Mouse (Mus musculus) thymus, postnatal 0 days (tissue): ENCODE results near the gene Pnpo. TPM values are rescaled to one million over a fixed set of nuclear protein-coding genes. Genes with fewer than 3 reads are reported as not detected.
A peak's percentile ranks its signal among the peaks of the same experiment; 100 is the strongest.

Experiments
- DNase-seq: peaks from one replicate; pipeline ENCODE4 v3.0.0-alpha.2; 2015; ENCODE audit warnings: low spot score
- polyA plus RNA-seq: library from polyadenylated mRNA; unstranded; fragments of >200 nt; fragmentation: Nextera tagmentation; extraction: Ambion mirVana; gene quantifications from 2 replicates; pipeline ENCODE4 v1.2.1, GENCODE M21; 2015

The Pnpo gene
- polyA plus RNA-seq, 1 experiment from 2014 or later = 39.5 TPM

- DNase-seq = no peak
Measured at GRCm38 (mm10) chr11:96970341-96970740, 26.6 kb upstream of the Pnpo start.

- DNase-seq = no peak
Measured at GRCm38 (mm10) chr11:96969746-96970145, 26.0 kb upstream of the Pnpo start.

GRCm38 (mm10) chr11:96969280-96969722 lies 25.5 kb upstream of the Pnpo start:
- no peak for DNase-seq

- DNase-seq = no peak
Measured at GRCm38 (mm10) chr11:96968476-96968875, 24.7 kb upstream of the Pnpo start.

GRCm38 (mm10) chr11:96967544-96968269 lies 23.9 kb upstream of the Pnpo start:
- peak; percentile 46 for DNase-seq

- peak; percentile 67 for DNase-seq
Measured at GRCm38 (mm10) chr11:96966914-96967543, 23.2 kb upstream of the Pnpo start.

- no peak for DNase-seq
Measured at GRCm38 (mm10) chr11:96966172-96966571, 22.4 kb upstream of the Pnpo start.

GRCm38 (mm10) chr11:96963580-96963979 lies 19.8 kb upstream of the Pnpo start:
- DNase-seq = peak; percentile 80

GRCm38 (mm10) chr11:96957061-96957805 lies 13.4 kb upstream of the Pnpo start:
- DNase-seq = peak; percentile 72

- DNase-seq = no peak
Measured at GRCm38 (mm10) chr11:96956009-96956724, 12.4 kb upstream of the Pnpo start.

GRCm38 (mm10) chr11:96955094-96955493 lies 11.3 kb upstream of the Pnpo start:
- DNase-seq = no peak

GRCm38 (mm10) chr11:96952896-96953295 lies 9.1 kb upstream of the Pnpo start:
- peak; percentile 34 for DNase-seq

GRCm38 (mm10) chr11:96952426-96952825 lies 8.6 kb upstream of the Pnpo start:
- DNase-seq = peak; percentile 64

GRCm38 (mm10) chr11:96950767-96951166 lies 7.0 kb upstream of the Pnpo start:
- DNase-seq = no peak

GRCm38 (mm10) chr11:96947849-96948248 lies 4.1 kb upstream of the Pnpo start:
- peak; percentile 30 for DNase-seq

- no peak for DNase-seq
Measured at GRCm38 (mm10) chr11:96946498-96946897, 2.7 kb upstream of the Pnpo start.

GRCm38 (mm10) chr11:96944844-96945580 lies 1.2 kb upstream of the Pnpo start:
- peak; percentile 55 for DNase-seq

GRCm38 (mm10) chr11:96941989-96942590 lies 1.7 kb downstream of the Pnpo start:
- DNase-seq = no peak

- peak; percentile 45 for DNase-seq
Measured at GRCm38 (mm10) chr11:96940578-96941465, 3.0 kb downstream of the Pnpo start.
